Mouse (Mus musculus) hindbrain, embryonic 10.5 days (tissue): ENCODE data around the gene Gemin5. TPM values are rescaled to one million over a fixed set of nuclear protein-coding genes. Genes with fewer than 3 reads are reported as not detected.
"Not testable (repeated sequence)": the region's sequence is repeated elsewhere in the genome, so short reads cannot be mapped to it uniquely, and the experiment has no call there.

ENCODE experiments used
- DNase-seq: peaks from one replicate; pipeline ENCODE4 v3.0.0-alpha.2; 2017; ENCODE audit warnings: low spot score
- H3K27ac ChIP-seq: fragments of 300-500 bp; sonication (generic); 2 replicates; pipeline ENCODE4 v1.5.1; 2016; ENCODE audit warnings: mild to moderate bottlenecking, moderate library complexity
- H3K27me3 ChIP-seq: fragments of 300-500 bp; sonication (generic); 2 replicates; pipeline ENCODE4 v1.6.1; 2016; ENCODE audit warnings: mild to moderate bottlenecking; ENCODE audit not compliant: poor library complexity, insufficient read depth, severe bottlenecking
- H3K36me3 ChIP-seq: fragments of 300-500 bp; sonication (generic); 2 replicates; pipeline ENCODE4 v1.6.1; 2016; ENCODE audit warnings: mild to moderate bottlenecking, moderate library complexity
- H3K4me1 ChIP-seq: fragments of 300-500 bp; sonication (generic); replicated peaks from 2 replicates; pipeline ENCODE4 v1.6.1; 2016; ENCODE audit warnings: mild to moderate bottlenecking
- H3K4me3 ChIP-seq: fragments of 300-500 bp; sonication (generic); 2 replicates; pipeline ENCODE4 v1.5.1; 2016; ENCODE audit warnings: mild to moderate bottlenecking, moderate library complexity
- H3K9me3 ChIP-seq: fragments of 300-500 bp; sonication (generic); 2 replicates; pipeline ENCODE4 v1.6.1; 2016; ENCODE audit warnings: mild to moderate bottlenecking, moderate library complexity
- WGBS: fragments of 180-500 bp; shearing (Covaris S2); methylation state at CpG from one replicate; pipeline ENCODE4 v1.1.7; 2016; 5-methylcytosine and 5-hydroxymethylcytosine counted together
- polyA plus RNA-seq: library from polyadenylated mRNA; unstranded; fragments of >200 nt; fragmentation: Nextera tagmentation; extraction: Ambion mirVana; gene quantifications from 2 replicates; pipeline ENCODE4 v1.2.1, GENCODE M21; 2016

Gene Gemin5
- polyA plus RNA-seq, 1 experiment from 2014 or later = 27.0 TPM

DNA sequence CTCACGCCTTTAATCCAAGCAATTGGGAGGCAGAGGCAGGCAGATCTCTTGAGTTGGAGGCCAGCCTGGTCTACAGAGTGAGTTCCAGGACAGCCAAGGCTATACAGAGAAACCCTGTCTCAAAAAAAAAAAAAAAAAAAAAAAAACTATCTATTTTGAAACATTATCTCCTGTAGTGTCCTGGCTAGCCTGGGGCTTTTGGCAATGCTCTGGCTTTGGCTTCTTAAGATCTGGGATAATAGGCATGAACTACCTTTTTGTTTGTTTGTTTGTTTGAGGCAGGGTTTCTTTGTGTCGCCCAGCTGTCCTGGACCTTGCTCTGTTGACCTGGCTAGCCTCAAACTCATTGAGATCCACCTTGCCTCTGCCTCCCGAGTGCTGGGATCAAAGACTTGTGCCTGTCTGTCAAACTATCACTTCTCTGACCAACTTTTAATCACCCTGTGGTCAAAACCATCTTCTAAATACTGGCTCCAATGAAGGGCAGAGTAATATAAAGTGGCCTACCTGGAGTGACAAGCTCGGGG lies 67.1 kb downstream of the Gemin5 start:
- WGBS = 79% methylated on average over 4 of the region's 4 CpGs
- Histone ChIP-seq H3K27me3 (peaks cover 31% of the 10 kb centered on the region), H3K4me3 (no peak overlapping the region), H3K36me3 (no peaks in the 10 kb centered on the region), H3K27ac (no peak overlapping the region), H3K4me1 (peaks cover 38% of the 10 kb centered on the region), H3K9me3 (no peaks in the 10 kb centered on the region)
- no peak for DNase-seq

DNA sequence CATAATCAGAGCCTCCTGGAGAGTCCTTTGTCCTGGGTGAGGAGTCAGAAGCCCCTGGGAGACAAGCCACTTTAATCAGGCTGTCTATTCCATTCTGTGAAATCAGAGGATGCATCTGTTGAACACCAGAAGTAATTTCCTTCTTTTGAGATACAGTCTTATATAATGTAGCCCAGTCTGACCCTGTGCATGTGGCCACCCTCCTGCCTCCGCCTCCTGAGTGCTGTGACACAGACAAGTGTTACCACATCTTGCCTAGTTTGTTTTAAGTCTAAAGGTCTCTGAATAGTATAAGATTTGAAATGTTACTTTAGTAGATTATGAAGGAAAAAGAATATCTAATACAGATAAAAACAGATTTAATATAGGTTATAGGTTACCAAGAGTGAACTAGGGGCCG lies 68.3 kb downstream of the Gemin5 start:
- Histone ChIP-seq H3K9me3 (no peaks in the 10 kb centered on the region), H3K27me3 (peaks cover 40% of the 10 kb centered on the region), H3K4me3 (no peak overlapping the region), H3K4me1 (peaks cover 30% of the 10 kb centered on the region), H3K27ac (no peak overlapping the region), H3K36me3 (no peaks in the 10 kb centered on the region)
- WGBS = 89% methylated on average over 2 of the region's 2 CpGs
- no peak for DNase-seq

DNA sequence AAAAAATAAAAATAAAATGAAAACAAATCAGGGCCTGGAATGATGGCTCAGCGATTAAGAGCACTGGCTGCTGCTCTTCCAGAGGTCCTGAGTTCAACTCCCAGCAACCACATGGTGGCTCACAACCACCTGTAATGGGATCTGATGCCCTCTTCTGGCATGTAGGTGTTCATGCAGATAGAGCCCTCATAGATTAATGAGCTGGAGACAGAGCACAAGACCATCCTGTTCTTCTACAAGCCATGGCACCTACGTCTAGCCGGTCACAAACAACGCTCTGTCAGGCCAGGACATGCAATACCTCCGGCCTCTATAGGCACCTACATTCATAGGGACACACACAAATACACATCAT lies 70.0 kb downstream of the Gemin5 start:
- H3K9me3 ChIP-seq, DNase-seq, H3K36me3 ChIP-seq, H3K27ac ChIP-seq: not testable (repeated sequence)
- WGBS = 65% methylated on average over 5 of the region's 5 CpGs
- H3K27me3 ChIP-seq = peaks cover 40% of the 10 kb centered on the region
- H3K4me1 ChIP-seq = peaks cover 23% of the 10 kb centered on the region
- peak overlapping the region; percentile 52; the same call in 1 of the 2 replicates for H3K4me3 ChIP-seq

DNA sequence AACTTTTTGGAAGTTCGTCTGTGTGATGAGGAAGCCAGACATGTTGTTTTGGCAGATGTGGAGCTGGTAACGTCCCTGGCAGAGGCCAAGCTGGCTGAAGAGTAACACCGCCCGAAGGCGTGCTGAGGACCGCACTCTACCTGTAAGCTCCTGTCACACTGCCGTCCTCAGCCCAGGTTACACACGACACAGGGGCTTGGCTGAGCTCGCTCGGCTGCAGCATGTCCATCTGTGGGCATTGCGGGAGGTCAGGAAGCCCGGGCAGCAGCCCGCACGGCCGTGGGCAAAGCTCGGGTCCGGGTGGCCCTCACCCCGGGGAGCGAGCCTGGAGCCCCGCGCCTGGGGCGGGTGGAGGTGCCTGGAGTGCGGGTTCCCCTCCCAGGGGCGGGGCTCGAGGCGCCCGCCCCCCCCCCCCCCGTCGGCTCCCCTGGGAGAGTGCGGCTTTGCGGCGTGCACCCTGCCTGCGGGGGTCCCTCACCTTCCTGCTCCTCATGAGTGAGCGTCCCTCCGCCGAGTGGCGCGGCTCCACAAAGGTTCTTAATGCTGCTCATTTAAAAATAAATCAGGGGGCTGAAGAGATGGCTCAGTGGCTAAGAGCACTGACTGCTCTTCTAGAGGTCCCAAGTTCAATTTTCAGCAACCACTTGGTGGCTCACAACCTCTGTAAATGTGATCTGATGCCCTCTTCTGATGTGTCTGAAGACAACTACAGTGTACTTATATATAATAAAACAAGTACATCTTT lies 70.5 kb downstream of the Gemin5 start:
- H3K36me3 ChIP-seq = no peaks in the 10 kb centered on the region
- H3K4me1 ChIP-seq = peaks cover 21% of the 10 kb centered on the region
- H3K4me3 ChIP-seq = peak overlapping the region; percentile 52
- H3K27ac ChIP-seq = 0 out of 2 replicates have a peak overlapping the region, but pooled peaks have one; percentile 5
- DNase-seq = peak; percentile 11
- H3K27me3 ChIP-seq = peaks cover 40% of the 10 kb centered on the region
- WGBS = 1% methylated on average over 36 of the region's 38 CpGs
- H3K9me3 ChIP-seq = no peaks in the 10 kb centered on the region

DNA sequence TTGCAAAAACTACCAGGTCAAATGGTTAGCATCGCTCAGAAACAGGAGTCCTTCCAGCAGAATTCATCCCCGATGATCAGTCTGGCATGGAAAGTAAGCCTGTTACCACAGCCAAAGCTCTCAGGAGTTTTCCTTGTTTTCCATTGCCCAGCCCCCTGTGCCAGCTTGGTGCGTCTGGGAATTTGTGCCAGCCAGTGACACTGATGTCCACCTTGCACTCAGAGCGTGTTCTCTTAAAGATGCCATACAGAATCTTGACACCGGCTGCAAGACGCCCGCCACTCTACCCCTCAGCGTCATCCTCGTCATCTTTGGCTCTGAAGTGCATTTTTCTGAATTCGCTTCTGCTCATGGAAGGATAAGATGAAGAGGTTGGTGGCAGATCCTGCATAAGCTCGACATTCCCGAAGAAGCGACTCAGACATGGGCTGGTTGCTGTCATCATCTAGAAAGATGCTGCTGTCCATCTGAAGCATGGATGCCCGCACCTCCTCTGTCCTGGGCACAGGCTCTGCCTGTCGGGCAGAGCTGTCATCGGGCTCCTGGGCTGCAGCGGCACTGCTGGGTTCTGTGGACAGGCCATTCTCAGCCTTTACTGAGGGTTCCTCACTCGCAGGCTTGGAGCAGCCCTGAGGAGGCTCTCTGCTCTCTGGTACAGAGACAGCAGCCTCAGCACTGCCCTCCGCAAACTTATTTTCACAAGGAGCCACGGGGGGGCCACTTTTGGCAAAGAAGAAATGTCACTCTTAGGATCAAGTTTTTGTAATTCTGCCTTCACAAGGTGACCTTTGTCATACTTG lies 71.3 kb downstream of the Gemin5 start:
- H3K4me3 ChIP-seq = peak overlapping the region; percentile 52; the same call in 1 of the 2 replicates
- 51% methylated on average over 20 of the region's 20 CpGs for WGBS
- DNase-seq = no peak
- H3K27ac ChIP-seq = no peak overlapping the region
- H3K27me3 ChIP-seq = peaks cover 40% of the 10 kb centered on the region
- no peaks in the 10 kb centered on the region for H3K36me3 ChIP-seq
- H3K4me1 ChIP-seq = peaks cover 22% of the 10 kb centered on the region
- H3K9me3 ChIP-seq = no peaks in the 10 kb centered on the region

DNA sequence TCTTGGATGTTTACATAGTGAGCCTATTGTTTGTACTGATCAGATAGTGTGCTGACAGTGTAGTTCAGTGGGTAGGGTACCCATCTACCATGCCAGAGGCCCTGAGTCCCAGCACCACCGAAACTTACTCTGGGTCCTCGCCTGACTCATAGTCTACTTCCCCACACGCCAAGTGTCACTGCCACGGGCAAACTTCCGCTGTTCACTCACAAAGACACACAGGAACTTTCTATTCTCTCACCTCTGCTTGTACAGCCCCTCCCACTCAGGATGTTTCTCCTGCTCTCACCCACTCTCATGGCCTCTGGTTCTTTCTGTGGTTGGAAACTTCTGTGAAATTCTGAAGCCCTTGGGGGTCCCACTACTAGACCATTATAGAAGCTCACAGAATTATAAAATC lies 72.2 kb downstream of the Gemin5 start:
- WGBS = 84% methylated on average over 5 of the region's 5 CpGs
- peaks cover 22% of the 10 kb centered on the region for H3K4me1 ChIP-seq
- H3K36me3 ChIP-seq = no peaks in the 10 kb centered on the region
- H3K4me3 ChIP-seq = no peak overlapping the region
- H3K9me3 ChIP-seq = no peaks in the 10 kb centered on the region
- no peak for DNase-seq
- H3K27me3 ChIP-seq = peaks cover 40% of the 10 kb centered on the region
- H3K27ac ChIP-seq = no peak overlapping the region

DNA sequence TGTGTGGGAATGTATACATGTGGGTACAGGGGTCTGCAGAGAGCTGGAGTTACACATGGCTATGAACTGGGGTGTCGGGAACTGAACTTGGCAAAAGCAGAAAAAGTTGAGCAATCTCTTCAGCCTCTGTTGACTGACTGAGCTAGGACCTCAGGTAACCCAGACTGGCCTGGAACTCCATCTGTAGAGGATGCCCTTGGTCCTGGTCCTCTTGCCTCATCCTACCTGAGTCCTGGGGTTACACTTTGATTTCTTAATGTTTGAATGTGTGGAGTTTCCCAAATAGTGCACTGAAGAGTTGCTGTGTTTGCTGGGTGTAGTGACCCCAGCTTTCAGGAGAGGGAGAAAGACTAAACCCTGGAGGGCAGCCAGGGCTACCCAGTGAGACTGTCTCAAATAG lies 72.8 kb downstream of the Gemin5 start:
- 84% methylated on average over 1 of the region's 1 CpGs for WGBS
- no peak for DNase-seq

DNA sequence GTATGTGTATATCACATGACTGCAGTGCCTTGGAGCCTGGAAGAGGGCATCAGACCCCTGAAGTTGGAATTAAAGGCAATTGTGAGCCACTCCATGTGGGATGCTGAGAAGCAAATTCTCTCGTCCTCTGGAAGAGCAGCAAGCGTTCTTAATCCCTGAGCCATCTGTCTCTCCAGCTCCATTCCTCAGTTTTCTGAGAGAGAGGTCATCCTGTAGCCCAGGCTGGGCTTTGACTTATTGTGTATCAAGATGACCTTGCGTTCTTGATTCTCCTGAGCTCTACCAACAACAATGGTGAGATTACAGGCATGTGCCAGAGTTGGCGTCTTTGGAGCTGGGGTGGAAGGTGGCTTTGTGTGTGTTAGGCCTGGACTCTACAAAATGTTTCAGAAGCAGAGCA lies 73.6 kb downstream of the Gemin5 start:
- Histone ChIP-seq H3K4me1 (peaks cover 22% of the 10 kb centered on the region), H3K9me3 (no peaks in the 10 kb centered on the region), H3K27me3 (peaks cover 40% of the 10 kb centered on the region), H3K4me3 (no peak overlapping the region), H3K36me3 (no peaks in the 10 kb centered on the region), H3K27ac (no peak overlapping the region)
- no peak for DNase-seq
- WGBS = 75% methylated on average over 4 of the region's 4 CpGs

More for the DNA sequence above, 72.8 kb downstream of the Gemin5 start:
- Histone ChIP-seq H3K4me1 (peaks cover 22% of the 10 kb centered on the region), H3K27ac (no peak overlapping the region), H3K9me3 (no peaks in the 10 kb centered on the region), H3K27me3 (peaks cover 40% of the 10 kb centered on the region), H3K36me3 (no peaks in the 10 kb centered on the region), H3K4me3 (no peak overlapping the region)

DNA sequence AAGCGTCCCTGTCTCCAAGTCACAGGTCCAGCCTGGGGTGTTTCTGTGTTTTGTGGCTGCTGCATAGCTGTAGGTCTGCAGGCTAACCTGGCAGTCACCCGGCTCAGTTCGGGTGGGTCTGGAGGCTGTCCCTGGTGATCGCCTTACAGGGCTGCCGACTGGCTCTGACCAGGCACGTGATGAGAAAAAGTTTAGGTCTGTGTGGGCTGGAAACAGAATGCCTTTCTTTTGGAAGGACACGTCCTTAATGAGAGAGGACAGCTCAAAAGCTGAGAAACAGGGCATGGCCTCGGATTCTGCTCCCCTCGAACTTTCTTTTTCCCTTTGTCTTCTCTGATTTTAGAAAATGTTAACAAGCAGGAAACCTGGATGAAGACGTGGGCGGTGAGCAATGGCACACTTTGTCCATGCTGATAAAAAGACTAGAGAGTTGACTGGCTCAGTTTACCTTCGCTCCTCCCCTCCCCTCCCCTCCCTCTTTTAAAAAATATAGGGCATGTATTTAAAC lies 75.3 kb downstream of the Gemin5 start, which contains the start of gene Gm12248:
Gene Gm12248 (minus strand): TSS at position 114 of the 508 bp plus-strand sequence.
- Histone ChIP-seq H3K4me1 (peaks cover 22% of the 10 kb centered on the region), H3K27me3 (peaks cover 27% of the 10 kb centered on the region), H3K27ac (no peak within 1 kb of the TSS), H3K36me3 (no peaks in the 10 kb centered on the region), H3K9me3 (no peaks in the 10 kb centered on the region), H3K4me3 (peak within 1 kb of the TSS; percentile 27)
- WGBS = 22% methylated on average over 12 of the region's 12 CpGs
- DNase-seq = peak; percentile 27

DNA sequence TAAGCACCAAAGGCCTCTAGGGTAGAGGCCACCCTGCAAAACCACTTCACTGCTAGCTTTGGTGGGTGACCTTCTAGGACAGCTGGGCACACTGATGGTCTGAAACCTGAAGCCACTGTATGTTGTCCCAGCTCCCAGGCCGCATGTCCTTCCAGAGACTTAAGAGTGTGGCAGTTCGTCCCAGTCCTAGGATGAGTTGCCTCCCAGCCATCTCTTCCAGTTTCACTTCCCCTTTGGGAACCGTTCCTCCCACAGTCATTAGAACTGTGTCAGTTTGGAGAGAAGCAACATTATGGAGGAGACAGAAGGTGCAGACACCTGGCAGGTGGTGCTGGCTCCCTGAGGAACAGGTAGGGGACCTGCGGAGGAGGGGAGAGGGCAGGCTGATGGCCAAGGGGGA lies 75.8 kb downstream of the Gemin5 start:
- no peak for DNase-seq
- peaks cover 22% of the 10 kb centered on the region for H3K27me3 ChIP-seq
- no peaks in the 10 kb centered on the region for H3K9me3 ChIP-seq
- WGBS = 52% methylated on average over 4 of the region's 4 CpGs
- peaks cover 17% of the 10 kb centered on the region for H3K4me1 ChIP-seq
- no peak overlapping the region for H3K27ac ChIP-seq
- H3K4me3 ChIP-seq = peak overlapping the region; percentile 27
- H3K36me3 ChIP-seq = no peaks in the 10 kb centered on the region

DNA sequence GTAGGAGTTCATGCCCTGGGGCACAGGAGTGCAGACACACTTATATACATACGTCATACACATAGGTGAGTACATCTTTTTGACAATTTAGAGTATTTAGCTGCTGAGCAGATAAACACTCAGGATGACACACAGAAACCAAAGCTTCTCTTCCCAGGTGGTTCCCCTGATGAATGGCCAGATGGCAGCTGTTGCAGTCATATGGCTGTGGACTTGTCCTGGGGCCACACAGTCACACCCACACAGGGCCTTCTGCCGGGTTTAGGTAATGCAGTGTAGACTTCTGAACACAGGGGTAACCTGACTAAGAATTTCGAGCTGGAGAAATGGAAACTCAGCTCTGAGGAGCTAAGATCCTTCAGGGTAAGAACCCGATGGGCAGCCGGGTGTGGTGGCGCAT lies 86.6 kb downstream of the Gemin5 start:
- 0 out of 2 replicates have a peak, but pooled peaks cover 3% of the 10 kb centered on the region for H3K9me3 ChIP-seq
- no peak overlapping the region for H3K27ac ChIP-seq
- H3K4me3 ChIP-seq = no peak overlapping the region
- H3K36me3 ChIP-seq = no peaks in the 10 kb centered on the region
- 87% methylated on average over 6 of the region's 6 CpGs for WGBS
- no peaks in the 10 kb centered on the region for H3K27me3 ChIP-seq
- no peaks in the 10 kb centered on the region for H3K4me1 ChIP-seq
- no peak for DNase-seq

DNA sequence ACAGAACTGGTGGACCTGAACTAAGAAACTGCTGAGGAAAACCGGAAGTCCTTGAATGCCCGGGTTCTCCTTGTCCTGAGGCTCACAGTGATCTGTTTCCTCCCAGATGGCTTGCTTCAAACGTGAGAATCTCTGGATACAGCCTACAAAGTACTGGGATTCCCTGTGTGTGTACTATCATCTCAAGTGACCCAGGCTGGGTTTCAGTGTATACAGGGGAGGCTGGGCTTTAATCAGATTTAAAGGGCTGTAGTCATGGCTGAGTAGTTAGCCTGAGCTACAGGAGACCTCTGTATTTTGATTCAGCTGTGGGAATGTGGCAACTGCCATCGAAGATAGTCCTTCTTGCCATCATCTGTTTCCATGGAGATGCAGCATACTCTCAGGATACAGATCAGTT lies 91.1 kb downstream of the Gemin5 start:
- H3K4me3 ChIP-seq = no peak overlapping the region
- H3K4me1 ChIP-seq = no peaks in the 10 kb centered on the region
- no peak overlapping the region for H3K27ac ChIP-seq
- DNase-seq = no peak
- no peaks in the 10 kb centered on the region for H3K27me3 ChIP-seq
- WGBS = 79% methylated on average over 4 of the region's 4 CpGs
- H3K9me3 ChIP-seq = 0 out of 2 replicates have a peak, but pooled peaks cover 3% of the 10 kb centered on the region
- no peaks in the 10 kb centered on the region for H3K36me3 ChIP-seq

DNA sequence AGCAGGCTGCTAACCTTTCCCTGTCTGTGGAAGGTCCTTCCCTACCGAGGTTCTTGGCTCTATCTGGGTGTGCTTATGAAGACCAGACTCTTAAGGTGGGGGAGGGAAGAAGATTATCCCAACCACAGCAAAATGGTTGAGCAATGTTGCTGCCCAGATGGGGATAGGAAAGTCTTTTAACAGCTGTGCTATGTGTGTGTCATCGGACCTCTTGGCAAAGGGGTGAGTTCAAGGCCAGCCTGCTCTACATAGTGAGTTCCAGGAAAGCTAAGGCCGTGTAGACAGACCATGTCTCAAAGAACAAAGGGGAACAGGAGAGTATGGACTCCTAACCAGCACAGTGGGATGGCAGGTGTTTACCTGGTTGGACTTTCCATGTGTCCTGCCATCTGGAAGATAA lies 95.4 kb downstream of the Gemin5 start:
- Histone ChIP-seq H3K36me3 (no peaks in the 10 kb centered on the region), H3K4me3 (no peak overlapping the region), H3K4me1 (no peaks in the 10 kb centered on the region), H3K27ac (no peak overlapping the region), H3K27me3 (no peaks in the 10 kb centered on the region), H3K9me3 (no peaks in the 10 kb centered on the region)
- no peak for DNase-seq
- WGBS = 80% methylated on average over 3 of the region's 3 CpGs
